Mouse (Mus musculus) kidney, embryonic 14.5 days (tissue): ENCODE measurements around the gene Krt13. TPM values are rescaled to one million over a fixed set of nuclear protein-coding genes. Genes with fewer than 3 reads are reported as not detected.

Source experiments
- ATAC-seq: fragments of 200-750 bp; cut with Nextera tagmentation; 2 replicates; pipeline ENCODE4 v1.8.0; 2017; ENCODE audit warnings: moderate number of reproducible peaks, mild to moderate bottlenecking, moderate TSS enrichment, moderate library complexity; ENCODE audit not compliant: low FRiP score, low TSS enrichment
- H3K27ac ChIP-seq: fragments of 300-500 bp; sonication (generic); 2 replicates; pipeline ENCODE4 v1.5.1; 2014; ENCODE audit warnings: low read depth, mild to moderate bottlenecking, low read length, moderate library complexity, mixed read lengths
- H3K27me3 ChIP-seq: fragments of 300-500 bp; sonication (generic); 2 replicates; pipeline ENCODE4 v1.6.1; 2014; ENCODE audit warnings: mild to moderate bottlenecking, low read length; ENCODE audit not compliant: control insufficient read depth, insufficient read depth
- H3K36me3 ChIP-seq: fragments of 300-500 bp; sonication (generic); 2 replicates; pipeline ENCODE4 v1.6.1; 2014; ENCODE audit warnings: low read length, mixed read lengths; ENCODE audit not compliant: control insufficient read depth, insufficient read depth
- H3K4me1 ChIP-seq: fragments of 300-500 bp; sonication (generic); 2 replicates; pipeline ENCODE4 v1.6.1; 2014; ENCODE audit warnings: low read length, mixed read lengths; ENCODE audit not compliant: control insufficient read depth, insufficient read depth
- H3K4me2 ChIP-seq: fragments of 300-500 bp; sonication (generic); replicated peaks from 2 replicates; pipeline ENCODE4 v1.6.1; 2014; ENCODE audit warnings: low read depth, mild to moderate bottlenecking, low read length
- H3K4me3 ChIP-seq: fragments of 300-500 bp; sonication (generic); 2 replicates; pipeline ENCODE4 v1.5.1; 2014; ENCODE audit warnings: mild to moderate bottlenecking, low read length
- H3K9ac ChIP-seq: fragments of 300-500 bp; sonication (generic); 2 replicates; pipeline ENCODE4 v1.6.1; 2014; ENCODE audit warnings: low read depth, mild to moderate bottlenecking, low read length, moderate library complexity
- H3K9me3 ChIP-seq: fragments of 300-500 bp; sonication (generic); 2 replicates; pipeline ENCODE4 v1.6.1; 2016; ENCODE audit warnings: low read length; ENCODE audit not compliant: control insufficient read depth
- WGBS: fragments of 180-500 bp; shearing (Covaris S2); extraction: QIAGEN DNeasy Blood & Tissue Kit; methylation state at CpG from one replicate; pipeline ENCODE4 v1.1.7; 2014; 5-methylcytosine and 5-hydroxymethylcytosine counted together
- polyA plus RNA-seq: library from polyadenylated mRNA; unstranded; fragments of >200 nt; fragmentation: Nextera tagmentation; extraction: Ambion mirVana; gene quantifications from 2 replicates; pipeline ENCODE4 v1.2.1, GENCODE M21; 2014

Gene Krt13
- polyA plus RNA-seq, 1 experiment from 2014 or later = not detected

DNA sequence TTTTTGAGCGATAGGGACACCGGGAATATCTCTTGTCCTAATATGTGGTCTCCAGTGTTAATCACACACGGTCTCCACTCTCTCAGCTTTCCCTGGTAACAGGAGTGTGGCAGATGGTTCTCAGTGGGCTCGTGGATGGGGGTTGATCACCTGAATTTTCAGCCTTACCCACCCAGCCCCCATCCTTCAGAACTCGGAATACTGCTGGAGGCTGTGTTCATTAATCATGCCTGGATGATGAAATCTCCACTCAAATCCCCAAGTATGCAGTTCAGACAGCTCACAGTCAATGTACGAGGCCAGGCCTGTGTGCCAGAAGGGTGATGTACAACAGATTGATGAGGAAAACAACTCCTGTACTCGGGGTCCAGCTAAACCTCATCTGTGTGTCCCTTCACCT, 3.5 kb upstream of the Krt13 start:
- WGBS = 78% methylated on average over 7 of the region's 7 CpGs
- no peaks in the 10 kb centered on the region for H3K27me3 ChIP-seq
- no peak overlapping the region for H3K9ac ChIP-seq
- no peaks in the 10 kb centered on the region for H3K36me3 ChIP-seq
- H3K27ac ChIP-seq = no peak overlapping the region
- H3K4me1 ChIP-seq = no peaks in the 10 kb centered on the region
- ATAC-seq = no peak
- H3K9me3 ChIP-seq = no peaks in the 10 kb centered on the region
- H3K4me3 ChIP-seq = no peak overlapping the region
- no peak overlapping the region for H3K4me2 ChIP-seq

DNA sequence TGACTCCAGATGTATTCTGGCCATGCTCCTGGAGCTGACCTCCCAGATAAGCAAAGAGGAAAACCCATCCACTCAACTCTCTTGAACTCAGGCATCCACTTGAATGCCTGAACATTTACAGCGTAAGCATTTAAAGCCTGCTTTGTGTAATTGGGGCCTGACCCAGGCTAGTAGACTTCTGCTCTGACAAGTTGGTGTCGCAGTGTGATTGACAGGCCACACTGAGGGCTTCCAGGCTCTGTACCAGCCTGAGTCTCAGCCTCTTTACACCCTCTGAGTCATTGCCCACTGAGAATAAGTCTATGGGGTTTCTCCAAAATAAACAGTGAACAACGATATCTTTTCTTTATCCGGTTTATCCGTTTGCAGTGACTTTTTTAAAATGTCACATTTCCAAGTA, 1.0 kb downstream of the Krt13 start:
- no peak overlapping the region for H3K9ac ChIP-seq
- H3K36me3 ChIP-seq = no peaks in the 10 kb centered on the region
- no peak overlapping the region for H3K4me3 ChIP-seq
- WGBS = 65% methylated on average over 5 of the region's 5 CpGs
- H3K27ac ChIP-seq = no peak overlapping the region
- ATAC-seq = no peak
- H3K27me3 ChIP-seq = no peaks in the 10 kb centered on the region
- no peak overlapping the region for H3K4me2 ChIP-seq
- no peaks in the 10 kb centered on the region for H3K9me3 ChIP-seq
- no peaks in the 10 kb centered on the region for H3K4me1 ChIP-seq

DNA sequence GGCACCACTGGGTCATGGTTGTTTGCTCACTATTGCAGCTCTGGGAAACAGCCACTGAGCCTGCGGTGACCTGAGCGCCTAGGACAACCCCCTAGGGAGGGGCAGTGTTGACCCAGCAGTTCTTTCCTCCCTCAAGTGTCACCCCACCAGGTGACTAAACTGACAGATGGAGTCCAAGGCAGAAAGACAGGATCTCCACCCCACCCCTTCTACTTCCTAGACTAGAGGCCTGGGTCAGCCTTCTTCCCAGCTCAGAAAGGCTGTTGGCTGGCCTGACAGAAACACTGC, 7.7 kb downstream of the Krt13 start:
- no peak overlapping the region for H3K27ac ChIP-seq
- WGBS = 58% methylated on average over 2 of the region's 2 CpGs
- ATAC-seq = 0 out of 2 replicates have a peak, but pooled peaks have one; percentile 46

DNA sequence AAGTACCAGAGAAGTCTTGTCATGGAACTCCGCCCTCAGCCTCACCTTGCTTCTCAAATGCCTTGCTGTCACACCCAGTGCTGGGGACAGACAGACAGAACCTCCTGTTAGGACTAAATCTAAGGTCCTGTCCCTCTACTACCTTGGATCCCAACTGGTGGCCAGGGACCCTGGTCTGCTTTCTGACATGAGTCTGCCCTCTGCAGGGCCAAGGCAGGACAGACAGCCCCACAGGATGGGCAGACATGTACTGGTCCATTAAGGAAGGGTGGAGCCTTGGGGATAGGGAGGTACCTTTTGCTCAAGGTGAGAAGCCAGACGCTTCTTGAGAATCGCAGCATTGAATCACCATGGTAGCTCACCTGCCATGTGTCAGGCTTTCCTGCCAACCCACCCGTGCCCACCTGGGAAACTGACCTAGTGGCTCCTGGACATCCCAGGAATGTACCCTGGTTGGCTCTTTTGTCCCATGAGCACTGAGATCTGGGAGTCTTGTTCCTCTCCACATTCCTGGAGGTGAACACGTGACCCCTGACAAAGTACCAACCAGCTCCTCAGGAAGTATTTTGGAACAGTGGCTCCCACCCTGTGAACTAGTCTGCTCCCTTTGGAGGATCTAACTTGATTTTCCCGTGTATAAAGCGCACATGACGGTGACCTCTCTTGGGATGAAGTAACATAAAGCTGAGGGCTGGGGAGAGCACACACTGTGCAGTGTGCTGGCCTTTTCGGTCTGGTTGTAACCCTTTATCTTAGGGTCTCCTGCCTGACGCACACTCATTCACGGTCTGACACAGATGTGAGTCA, 8.2 kb downstream of the Krt13 start:
- H3K4me3 ChIP-seq = no peak overlapping the region
- no peaks in the 10 kb centered on the region for H3K4me1 ChIP-seq
- no peaks in the 10 kb centered on the region for H3K27me3 ChIP-seq
- 71% methylated on average over 11 of the region's 11 CpGs for WGBS
- no peak overlapping the region for H3K9ac ChIP-seq
- ATAC-seq = no peak
- H3K4me2 ChIP-seq = no peak overlapping the region
- H3K36me3 ChIP-seq = no peaks in the 10 kb centered on the region
- H3K9me3 ChIP-seq = no peaks in the 10 kb centered on the region
- H3K27ac ChIP-seq = no peak overlapping the region

More for the DNA sequence above, 7.7 kb downstream of the Krt13 start:
- Histone ChIP-seq H3K4me2 (no peak overlapping the region), H3K4me1 (no peaks in the 10 kb centered on the region), H3K9ac (no peak overlapping the region), H3K4me3 (no peak overlapping the region), H3K36me3 (no peaks in the 10 kb centered on the region), H3K9me3 (no peaks in the 10 kb centered on the region), H3K27me3 (no peaks in the 10 kb centered on the region)

DNA sequence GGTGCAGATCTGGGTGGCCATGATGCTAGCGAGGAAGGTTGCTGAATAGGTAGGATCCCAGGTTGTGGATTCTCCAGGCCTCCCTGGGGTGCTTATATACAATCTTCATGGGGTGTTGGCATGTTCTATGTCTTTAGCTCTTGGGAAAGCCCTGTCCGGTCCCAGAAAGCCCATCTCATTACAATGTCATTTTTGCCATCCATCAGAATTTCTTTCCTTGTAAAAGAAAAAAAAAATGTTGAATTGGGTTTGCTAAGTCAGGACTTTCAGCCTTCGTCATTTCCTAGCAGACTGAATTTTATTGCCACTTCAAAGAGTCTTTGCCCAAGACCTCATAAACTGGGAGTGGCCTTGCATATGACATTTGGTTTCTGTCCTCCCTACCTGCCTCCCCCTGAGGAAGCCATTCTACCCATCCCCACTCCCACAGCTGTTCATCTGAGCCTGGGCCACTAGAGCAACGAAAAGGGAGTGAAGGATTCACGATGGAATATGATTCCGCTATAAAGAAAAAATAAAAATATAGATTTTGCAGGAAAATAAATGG, 15.7 kb downstream of the Krt13 start, which contains the start of gene Krt36:
Krt36 (minus strand) TSS at position 51 of the 547 bp plus-strand sequence.
- ATAC-seq = no peak

DNA sequence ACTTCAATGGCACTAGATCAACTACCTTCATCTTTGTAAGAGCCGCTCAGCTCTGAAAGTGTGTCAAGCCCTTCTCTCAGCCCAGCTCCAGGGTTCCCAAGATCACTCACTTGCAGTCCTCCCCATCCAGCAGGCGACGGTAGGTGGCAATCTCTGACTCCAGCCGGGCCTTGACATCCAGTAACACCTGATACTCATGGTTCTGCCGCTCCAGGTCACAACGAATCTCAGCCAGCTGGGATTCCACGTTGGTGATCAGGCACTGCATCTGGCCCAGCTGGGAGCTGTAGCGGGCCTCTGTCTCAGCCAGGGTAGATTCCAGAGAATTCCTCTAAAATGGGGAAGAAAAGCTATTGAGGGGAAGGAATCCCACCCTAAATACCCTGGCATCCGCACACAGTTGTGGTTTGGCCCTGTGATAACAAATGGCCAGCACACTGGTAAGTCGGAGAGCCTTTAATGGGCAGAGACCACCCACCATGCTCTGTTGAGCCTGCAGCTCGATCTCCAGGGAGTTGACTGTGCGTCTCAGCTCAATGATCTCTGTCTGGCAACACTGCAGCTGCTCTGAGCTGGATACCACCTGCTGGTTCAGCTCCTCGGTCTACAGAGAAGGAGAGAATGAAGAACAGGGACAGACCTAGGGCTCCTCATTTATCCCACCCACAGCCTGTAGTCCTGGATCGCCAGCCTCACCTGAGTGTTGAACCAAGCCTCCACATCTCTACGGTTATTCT, 18.5 kb downstream of the Krt13 start:
- Histone ChIP-seq H3K36me3 (no peaks in the 10 kb centered on the region), H3K27me3 (no peaks in the 10 kb centered on the region), H3K9me3 (no peaks in the 10 kb centered on the region), H3K4me1 (peaks cover 15% of the 10 kb centered on the region; the same call in 1 of the 2 replicates), H3K4me3 (no peak overlapping the region), H3K4me2 (no peak overlapping the region), H3K27ac (peak overlapping the region; percentile 62; the same call in 1 of the 2 replicates), H3K9ac (no peak overlapping the region)
- WGBS = 34% methylated on average over 15 of the region's 15 CpGs
- peak; percentile 86 for ATAC-seq

More for the DNA sequence above, 15.7 kb downstream of the Krt13 start, which contains the start of gene Krt36:
- Histone ChIP-seq H3K4me3 (no peak within 1 kb of the TSS), H3K9ac (no peak within 1 kb of the TSS), H3K27me3 (no peaks in the 10 kb centered on the region), H3K36me3 (no peaks in the 10 kb centered on the region), H3K4me2 (no peak within 1 kb of the TSS), H3K9me3 (no peaks in the 10 kb centered on the region), H3K27ac (no peak within 1 kb of the TSS), H3K4me1 (peaks cover 7% of the 10 kb centered on the region; the same call in 1 of the 2 replicates)
- WGBS = 61% methylated on average over 6 of the region's 6 CpGs

DNA sequence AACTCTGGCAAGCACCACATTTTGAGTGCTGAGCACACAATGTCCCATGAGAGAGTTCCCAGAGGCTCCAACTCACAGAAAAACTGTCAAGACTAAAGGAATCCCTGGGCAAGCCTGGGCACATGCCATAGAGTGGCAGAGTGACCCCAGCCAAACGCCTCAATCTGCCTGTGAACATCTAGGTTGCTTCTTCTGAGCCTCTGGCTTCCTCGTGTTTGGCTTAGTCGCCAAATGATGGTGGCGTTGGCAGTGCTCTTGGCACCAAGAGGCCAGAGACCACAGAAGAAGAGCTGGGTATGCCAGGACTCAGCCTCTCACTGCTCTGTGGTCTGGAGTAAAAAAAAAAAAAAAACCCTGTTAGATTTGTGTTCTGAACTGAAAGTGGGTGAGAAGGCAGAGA, 21.0 kb downstream of the Krt13 start:
- Histone ChIP-seq H3K4me3 (no peak overlapping the region), H3K36me3 (no peaks in the 10 kb centered on the region), H3K9ac (no peak overlapping the region), H3K9me3 (no peaks in the 10 kb centered on the region), H3K27me3 (no peaks in the 10 kb centered on the region), H3K4me1 (peaks cover 22% of the 10 kb centered on the region; the same call in 1 of the 2 replicates), H3K27ac (no peak overlapping the region), H3K4me2 (no peak overlapping the region)
- WGBS = 85% methylated on average over 4 of the region's 4 CpGs
- no peak for ATAC-seq

DNA sequence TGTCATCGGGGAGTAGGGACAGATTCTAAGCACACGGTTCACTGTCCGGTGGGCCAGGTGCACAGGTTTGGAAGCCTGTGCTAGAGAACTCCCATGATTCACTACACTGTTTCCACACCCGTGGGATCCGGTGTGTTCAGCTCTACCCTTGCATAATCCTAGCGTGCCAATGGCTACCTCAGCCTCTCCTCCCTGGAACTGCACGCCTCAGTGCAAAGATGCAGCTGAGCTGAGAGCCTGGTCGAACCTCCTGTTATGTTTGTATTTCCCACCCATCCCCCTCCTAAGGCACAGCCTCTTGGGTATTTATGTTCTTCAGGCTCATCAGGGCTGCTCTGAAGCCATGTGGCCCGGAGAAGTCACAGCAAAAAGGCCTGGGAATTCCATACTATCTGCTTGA, 23.5 kb downstream of the Krt13 start:
- ATAC-seq = peak; percentile 60
- H3K36me3 ChIP-seq = no peaks in the 10 kb centered on the region
- H3K4me2 ChIP-seq = no peak overlapping the region
- H3K27ac ChIP-seq = no peak overlapping the region
- peaks cover 18% of the 10 kb centered on the region; the same call in 1 of the 2 replicates for H3K4me1 ChIP-seq
- H3K4me3 ChIP-seq = no peak overlapping the region
- no peak overlapping the region for H3K9ac ChIP-seq
- 37% methylated on average over 9 of the region's 9 CpGs for WGBS
- no peaks in the 10 kb centered on the region for H3K27me3 ChIP-seq
- no peaks in the 10 kb centered on the region for H3K9me3 ChIP-seq

DNA sequence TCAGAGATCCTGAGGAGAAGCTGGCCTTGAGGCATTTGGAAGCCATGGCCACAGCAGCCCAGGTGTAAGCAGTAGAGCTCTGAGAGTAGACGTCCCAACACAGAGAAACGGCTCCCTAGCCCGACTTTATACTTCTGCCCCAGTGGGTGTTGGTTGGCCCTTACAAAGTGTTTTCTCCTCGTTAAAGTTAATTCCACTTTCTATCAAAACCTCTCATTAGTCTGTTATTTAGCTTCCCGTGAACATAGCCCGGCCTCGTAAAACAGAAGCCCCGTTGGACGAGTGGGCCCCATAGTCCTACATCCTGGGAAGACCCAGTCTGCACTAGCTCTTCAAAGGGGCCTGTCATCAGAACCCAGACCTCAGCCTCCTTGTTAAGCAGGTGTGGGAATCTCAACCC, 25.2 kb downstream of the Krt13 start, which contains the start of gene Krt35:
Krt35 (minus strand) TSS at position 101 of the 400 bp plus-strand sequence.
- ATAC-seq = no peak
- Histone ChIP-seq H3K4me2 (no peak within 1 kb of the TSS), H3K27ac (no peak within 1 kb of the TSS), H3K27me3 (no peaks in the 10 kb centered on the region), H3K9ac (no peak within 1 kb of the TSS), H3K9me3 (no peaks in the 10 kb centered on the region), H3K4me3 (no peak within 1 kb of the TSS), H3K4me1 (peaks cover 15% of the 10 kb centered on the region; the same call in 1 of the 2 replicates), H3K36me3 (no peaks in the 10 kb centered on the region)
- WGBS = 63% methylated on average over 9 of the region's 9 CpGs
